Mouse (Mus musculus) lung, embryonic 14.5 days (tissue): ENCODE data around the gene Traf3ip3. TPM values are rescaled to one million over a fixed set of nuclear protein-coding genes. Genes with fewer than 3 reads are reported as not detected.

ENCODE experiments used
- ATAC-seq: fragments of 200-750 bp; cut with Nextera tagmentation; 2 replicates; pipeline ENCODE4 v1.8.0; 2017; ENCODE audit warnings: mild to moderate bottlenecking, moderate TSS enrichment, moderate library complexity; ENCODE audit not compliant: insufficient read depth
- DNase-seq: peaks from one replicate; pipeline ENCODE4 v3.0.0-alpha.2; 2015
- H3K27ac ChIP-seq: fragments of 300-500 bp; sonication (generic); 2 replicates; pipeline ENCODE4 v1.5.1; 2014; ENCODE audit warnings: low read depth, mild to moderate bottlenecking, moderate library complexity
- H3K27me3 ChIP-seq: fragments of 300-500 bp; sonication (generic); 2 replicates; pipeline ENCODE4 v1.6.1; 2014; ENCODE audit warnings: low read length, control low read depth; ENCODE audit not compliant: insufficient read depth
- H3K36me3 ChIP-seq: fragments of 300-500 bp; sonication (generic); 2 replicates; pipeline ENCODE4 v1.6.1; 2014; ENCODE audit warnings: control low read depth; ENCODE audit not compliant: insufficient read depth
- H3K4me1 ChIP-seq: fragments of 300-500 bp; sonication (generic); 2 replicates; pipeline ENCODE4 v1.6.1; 2014; ENCODE audit warnings: antibody characterized with exemption, control low read depth; ENCODE audit not compliant: insufficient read depth
- H3K4me2 ChIP-seq: fragments of 300-500 bp; sonication (generic); 2 replicates; pipeline ENCODE4 v1.6.1; 2014; ENCODE audit warnings: mild to moderate bottlenecking
- H3K4me3 ChIP-seq: fragments of 300-500 bp; sonication (generic); 2 replicates; pipeline ENCODE4 v1.5.1; 2014; ENCODE audit warnings: low read depth, low read length
- H3K9ac ChIP-seq: fragments of 300-500 bp; sonication (generic); 2 replicates; pipeline ENCODE4 v1.6.1; 2014
- H3K9me3 ChIP-seq: fragments of 300-500 bp; sonication (generic); 2 replicates; pipeline ENCODE4 v1.6.1; 2016; ENCODE audit warnings: low read depth, low read length, control low read depth
- CTCF ChIP-seq: IDR thresholded peaks from 2 replicates; pipeline ENCODE4 v1.5.1; 2016; ENCODE audit warnings: antibody characterized with exemption, low read depth
- WGBS: fragments of 180-500 bp; shearing (Covaris S2); extraction: QIAGEN DNeasy Blood & Tissue Kit; methylation state at CpG from one replicate; pipeline ENCODE4 v1.1.7; 2014; 5-methylcytosine and 5-hydroxymethylcytosine counted together
- polyA plus RNA-seq: library from polyadenylated mRNA; unstranded; fragments of >200 nt; fragmentation: Nextera tagmentation; extraction: Ambion mirVana; gene quantifications from 2 replicates; pipeline ENCODE4 v1.2.1, GENCODE M21; 2014

Gene Traf3ip3
- 1.9 and 4.1 TPM in 2 replicates for polyA plus RNA-seq

DNA sequence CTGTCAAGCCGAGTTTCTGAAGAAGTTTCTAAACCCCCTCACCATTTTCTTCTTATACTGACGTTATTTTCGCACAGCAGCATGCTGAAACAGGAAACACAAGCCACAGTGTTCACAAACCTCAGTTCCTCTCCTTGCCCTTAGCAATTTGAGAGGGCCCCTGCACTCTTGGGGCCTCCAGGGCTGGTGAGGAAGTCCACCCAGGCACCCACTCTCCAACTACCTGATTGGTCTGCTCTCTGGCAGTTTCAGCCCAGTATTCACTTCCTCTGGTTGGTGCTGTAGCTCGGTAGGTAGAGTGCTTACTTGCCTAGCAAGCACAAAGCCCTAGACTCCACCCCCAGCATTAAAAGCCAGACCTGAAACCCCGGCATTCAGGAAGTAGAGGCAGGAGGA lies at the start of gene Traf3ip3:
Traf3ip3 (minus strand) TSS at position 321 of the 396 bp plus-strand sequence.
- DNase-seq = peak; percentile 12
- no peak within 1 kb of the TSS for H3K4me3 ChIP-seq
- H3K27me3 ChIP-seq = no peaks in the 10 kb centered on the region
- no peaks in the 10 kb centered on the region for H3K36me3 ChIP-seq
- WGBS = 51% methylated on average over 5 of the region's 5 CpGs
- H3K9ac ChIP-seq = no peak within 1 kb of the TSS
- no peak within 1 kb of the TSS for H3K27ac ChIP-seq
- ATAC-seq = no peak
- H3K4me1 ChIP-seq = no peaks in the 10 kb centered on the region
- H3K9me3 ChIP-seq = no peaks in the 10 kb centered on the region
- H3K4me2 ChIP-seq = no peak within 1 kb of the TSS
- TF ChIP-seq CTCF = no peak

DNA sequence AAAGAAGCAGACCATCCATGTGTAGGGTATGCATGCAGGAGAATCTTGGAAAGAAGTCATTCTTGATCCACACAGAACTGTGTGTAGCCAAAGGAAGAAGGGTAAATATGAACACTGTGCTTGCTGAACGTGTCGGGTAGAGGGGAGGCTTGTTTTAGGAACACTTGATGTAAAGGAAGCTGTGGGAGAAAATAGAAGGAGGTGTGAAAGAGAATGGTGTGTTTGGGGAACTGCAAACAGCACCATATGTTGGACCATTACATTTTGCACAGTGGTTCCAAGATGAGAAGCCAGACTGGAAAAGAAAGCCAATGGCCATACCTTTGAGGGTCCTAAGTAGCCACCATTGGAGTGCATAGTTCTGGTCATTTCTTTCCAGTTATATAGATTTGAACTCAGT lies 48.5 kb upstream of the Traf3ip3 start:
- DNase-seq = no peak
- H3K4me1 ChIP-seq = no peaks in the 10 kb centered on the region
- H3K27me3 ChIP-seq = no peaks in the 10 kb centered on the region
- no peaks in the 10 kb centered on the region for H3K36me3 ChIP-seq
- no peak overlapping the region for H3K4me2 ChIP-seq
- H3K27ac ChIP-seq = no peak overlapping the region
- H3K4me3 ChIP-seq = no peak overlapping the region
- 74% methylated on average over 2 of the region's 2 CpGs for WGBS
- no peak for TF ChIP-seq CTCF
- H3K9ac ChIP-seq = no peak overlapping the region
- H3K9me3 ChIP-seq = no peaks in the 10 kb centered on the region
- ATAC-seq = no peak

DNA sequence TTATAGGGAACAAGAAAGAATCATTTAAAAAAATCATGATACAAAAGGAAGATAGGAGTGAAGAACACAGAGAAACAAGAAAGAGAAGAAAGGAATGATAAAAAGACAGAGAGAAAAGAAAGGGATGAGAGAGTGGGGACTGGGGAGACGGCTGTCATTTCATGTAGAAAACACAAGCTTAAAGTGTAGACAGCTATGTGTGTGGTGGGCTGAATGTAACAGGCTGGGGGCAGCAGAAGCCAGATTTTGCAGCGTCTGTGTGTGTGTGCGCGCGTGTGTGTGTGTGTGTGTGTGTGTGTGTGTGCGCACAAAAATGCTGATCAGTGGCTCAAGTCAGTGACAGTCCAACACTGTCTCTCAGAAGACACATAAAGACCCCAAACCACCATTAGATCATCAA lies 42.7 kb upstream of the Traf3ip3 start:
- Histone ChIP-seq H3K27me3 (no peaks in the 10 kb centered on the region), H3K9me3 (no peaks in the 10 kb centered on the region), H3K4me2 (no peak overlapping the region), H3K36me3 (no peaks in the 10 kb centered on the region), H3K9ac (no peak overlapping the region), H3K4me1 (no peaks in the 10 kb centered on the region), H3K27ac (no peak overlapping the region), H3K4me3 (no peak overlapping the region)
- ATAC-seq = no peak
- no peak for TF ChIP-seq CTCF
- no peak for DNase-seq
- WGBS = 80% methylated on average over 6 of the region's 6 CpGs

DNA sequence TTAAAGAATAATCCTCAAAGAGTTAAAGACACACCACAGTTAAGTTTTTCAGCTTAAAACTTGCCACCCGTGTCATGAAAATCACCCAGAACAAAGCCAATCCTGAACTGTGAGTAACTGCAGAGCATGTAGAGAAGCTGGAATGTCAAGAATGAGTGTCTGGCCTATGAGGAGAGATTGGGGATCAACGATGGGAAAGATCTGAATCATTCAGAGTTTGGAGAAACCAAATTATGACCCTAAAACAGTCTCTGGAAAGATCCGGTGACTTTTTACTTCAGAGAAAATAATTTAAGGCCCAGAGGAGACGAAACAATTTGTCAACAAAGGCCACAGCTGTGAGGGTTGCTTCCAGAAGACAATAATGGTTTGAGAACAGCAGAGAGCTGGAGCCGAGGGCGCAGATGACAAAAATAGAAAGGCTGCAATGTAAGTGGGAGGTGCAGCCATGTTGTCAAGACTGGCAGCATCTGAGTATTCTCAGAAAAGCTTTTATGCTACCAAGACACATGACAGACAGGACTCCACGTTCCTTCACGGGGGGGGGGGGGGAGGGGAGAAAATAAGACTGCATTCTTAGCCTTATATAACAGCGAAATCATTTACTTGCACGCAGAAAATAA lies 42.2 kb upstream of the Traf3ip3 start:
- H3K27ac ChIP-seq = peak overlapping the region; percentile 7; the same call in 1 of the 2 replicates
- H3K4me1 ChIP-seq = no peaks in the 10 kb centered on the region
- H3K4me3 ChIP-seq = no peak overlapping the region
- H3K9ac ChIP-seq = no peak overlapping the region
- no peak overlapping the region for H3K4me2 ChIP-seq
- H3K36me3 ChIP-seq = no peaks in the 10 kb centered on the region
- DNase-seq = no peak
- no peaks in the 10 kb centered on the region for H3K9me3 ChIP-seq
- TF ChIP-seq CTCF = no peak
- 47% methylated on average over 10 of the region's 10 CpGs for WGBS
- no peak for ATAC-seq
- no peaks in the 10 kb centered on the region for H3K27me3 ChIP-seq

DNA sequence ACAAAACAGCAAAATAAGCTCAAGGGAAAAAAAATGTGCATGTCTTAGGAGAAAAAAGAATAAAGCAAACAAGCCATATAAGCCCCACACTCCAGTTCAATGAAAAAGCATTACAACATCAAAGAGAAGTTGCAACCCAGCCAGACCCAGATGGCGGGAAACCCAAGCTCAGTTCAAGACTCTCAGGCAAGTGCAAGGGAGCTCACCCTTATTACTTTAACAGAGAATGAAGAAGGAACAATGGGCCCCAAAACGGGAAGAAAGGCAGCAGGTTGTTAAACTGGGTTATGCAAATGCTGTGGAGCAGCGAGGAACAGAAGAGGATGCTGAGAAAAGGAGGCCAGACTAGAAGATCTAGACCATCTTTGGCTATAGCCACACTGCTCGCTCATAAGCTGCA lies 41.4 kb upstream of the Traf3ip3 start:
- Histone ChIP-seq H3K9me3 (no peaks in the 10 kb centered on the region), H3K27ac (no peak overlapping the region), H3K9ac (no peak overlapping the region), H3K27me3 (no peaks in the 10 kb centered on the region), H3K4me3 (no peak overlapping the region), H3K4me2 (no peak overlapping the region), H3K36me3 (no peaks in the 10 kb centered on the region), H3K4me1 (no peaks in the 10 kb centered on the region)
- 63% methylated on average over 4 of the region's 4 CpGs for WGBS
- no peak for TF ChIP-seq CTCF
- DNase-seq = no peak
- no peak for ATAC-seq

DNA sequence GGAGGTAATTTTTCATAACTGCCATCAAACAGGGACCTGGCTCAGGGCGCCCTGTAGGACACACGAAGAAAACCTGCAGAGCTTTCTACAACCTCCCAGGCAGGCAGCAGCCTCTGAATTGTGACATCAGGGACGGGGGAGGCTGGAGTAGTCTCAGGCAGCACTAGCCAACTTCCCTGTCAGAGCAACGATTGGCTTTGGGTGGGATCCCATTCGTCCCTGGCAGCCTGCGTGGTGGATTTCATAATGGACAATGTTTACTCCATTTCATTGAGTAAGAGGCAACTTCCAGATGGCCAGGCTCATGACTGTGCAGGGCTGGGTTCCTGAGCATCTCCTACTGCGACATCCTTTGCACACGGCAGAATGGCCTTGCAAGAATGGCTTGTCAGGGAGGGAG lies 40.7 kb upstream of the Traf3ip3 start:
- no peak for TF ChIP-seq CTCF
- DNase-seq = peak; percentile 79
- H3K27ac ChIP-seq = no peak overlapping the region
- H3K36me3 ChIP-seq = no peaks in the 10 kb centered on the region
- no peaks in the 10 kb centered on the region for H3K4me1 ChIP-seq
- H3K4me2 ChIP-seq = no peak overlapping the region
- no peak overlapping the region for H3K4me3 ChIP-seq
- no peaks in the 10 kb centered on the region for H3K9me3 ChIP-seq
- 57% methylated on average over 8 of the region's 8 CpGs for WGBS
- no peak overlapping the region for H3K9ac ChIP-seq
- H3K27me3 ChIP-seq = no peaks in the 10 kb centered on the region
- ATAC-seq = peak; percentile 82; the same call in 1 of the 2 replicates

DNA sequence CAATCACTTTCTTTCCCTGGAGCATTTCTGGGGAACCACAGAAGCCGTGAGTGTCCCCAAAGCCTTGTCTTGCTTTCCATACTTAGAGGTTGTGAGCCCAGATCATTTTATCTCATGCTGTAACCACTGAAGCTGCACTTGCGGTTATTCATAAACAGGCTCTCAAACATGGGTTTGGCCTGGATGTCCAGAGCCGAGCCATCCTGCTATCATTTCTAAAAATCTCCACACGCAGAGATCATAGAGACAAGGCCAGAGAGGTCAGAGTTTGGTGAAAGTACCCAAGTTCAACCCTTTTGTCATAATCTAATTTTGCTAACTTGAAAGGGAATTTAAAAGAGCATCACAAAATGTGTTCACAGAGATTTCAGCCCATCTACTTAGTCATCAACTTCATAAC lies 39.9 kb upstream of the Traf3ip3 start:
- no peak for TF ChIP-seq CTCF
- WGBS = 84% methylated on average over 4 of the region's 4 CpGs
- ATAC-seq = no peak
- no peaks in the 10 kb centered on the region for H3K9me3 ChIP-seq
- H3K9ac ChIP-seq = no peak overlapping the region
- H3K27ac ChIP-seq = no peak overlapping the region
- H3K4me2 ChIP-seq = no peak overlapping the region
- H3K4me3 ChIP-seq = no peak overlapping the region
- H3K4me1 ChIP-seq = no peaks in the 10 kb centered on the region
- no peaks in the 10 kb centered on the region for H3K36me3 ChIP-seq
- H3K27me3 ChIP-seq = no peaks in the 10 kb centered on the region
- no peak for DNase-seq
